Mouse (Mus musculus): Measurements from ENCODE around the gene Slc30a1.

The Slc30a1 gene

GRCm38 (mm10) chr1:191906571-191907430, at the start of gene Slc30a1:
TSS of gene Slc30a1 (plus strand) at chr1:191906767.
- ATAC-seq (ENCODE audit: insufficient number of reproducible peaks, low FRiP score, low TSS enrichment) = peak; percentile 91

DNA sequence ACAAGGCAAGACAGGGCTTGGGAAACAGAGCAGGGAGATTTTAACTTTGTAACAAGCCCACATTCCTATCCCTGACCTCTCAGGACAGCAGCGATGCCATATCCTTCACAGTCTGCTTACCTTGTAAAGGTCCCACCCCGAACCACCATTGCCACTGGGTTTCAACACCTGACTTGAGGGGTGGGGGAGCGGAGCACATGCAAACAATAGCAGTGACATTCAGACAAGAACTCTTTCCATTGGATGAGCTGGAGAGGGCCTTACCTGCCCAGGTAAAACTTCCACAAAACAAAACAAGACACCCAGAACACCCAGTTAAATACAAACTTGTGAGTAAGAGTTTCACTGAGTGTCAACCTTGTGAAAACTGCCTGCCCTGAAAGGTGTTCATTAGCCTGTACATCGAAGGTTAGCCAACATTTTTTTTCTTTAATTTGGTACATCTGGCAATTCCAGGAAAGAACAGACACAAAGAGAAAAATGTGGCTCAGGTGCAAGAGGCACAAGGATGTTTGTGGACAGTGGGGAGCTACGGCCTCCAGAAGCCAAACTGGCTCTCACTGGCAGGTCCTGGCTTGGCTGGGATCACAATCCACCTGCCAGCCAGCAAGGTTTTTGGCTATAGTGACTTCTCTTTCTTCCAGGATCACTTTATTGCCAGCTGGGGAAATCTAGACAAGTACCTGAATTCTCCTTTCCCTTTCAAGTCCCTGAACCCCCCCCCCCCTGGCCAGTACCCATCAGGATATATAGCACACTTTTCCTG, 49.5 kb upstream of the Slc30a1 start:
- no peak for ATAC-seq (ENCODE audit: insufficient number of reproducible peaks, low FRiP score, low TSS enrichment)

DNA sequence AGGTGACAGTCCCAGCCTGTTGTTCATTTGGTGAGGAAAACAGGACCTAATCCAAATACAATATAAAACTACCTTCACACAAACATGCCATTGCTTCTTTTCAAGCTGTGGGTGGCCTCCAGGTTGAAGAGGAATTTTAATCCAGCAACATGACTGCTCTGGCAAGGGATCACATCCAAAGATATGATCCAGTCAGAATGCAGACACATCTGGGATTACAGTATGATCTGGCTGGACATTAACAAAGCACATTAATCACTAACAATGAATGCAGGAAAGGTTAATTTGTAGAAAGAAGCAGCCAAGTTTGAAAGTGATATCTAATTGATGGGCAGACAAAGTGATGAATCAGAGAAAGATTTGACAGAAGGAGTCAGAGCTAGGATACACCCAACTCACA, 48.4 kb upstream of the Slc30a1 start:
- ATAC-seq (ENCODE audit: insufficient number of reproducible peaks, low FRiP score, low TSS enrichment) = no peak

GRCm38 (mm10) chr1:191859847-191860246, 46.7 kb upstream of the Slc30a1 start:
- no peak for ATAC-seq (ENCODE audit: insufficient number of reproducible peaks, low FRiP score, low TSS enrichment)

DNA sequence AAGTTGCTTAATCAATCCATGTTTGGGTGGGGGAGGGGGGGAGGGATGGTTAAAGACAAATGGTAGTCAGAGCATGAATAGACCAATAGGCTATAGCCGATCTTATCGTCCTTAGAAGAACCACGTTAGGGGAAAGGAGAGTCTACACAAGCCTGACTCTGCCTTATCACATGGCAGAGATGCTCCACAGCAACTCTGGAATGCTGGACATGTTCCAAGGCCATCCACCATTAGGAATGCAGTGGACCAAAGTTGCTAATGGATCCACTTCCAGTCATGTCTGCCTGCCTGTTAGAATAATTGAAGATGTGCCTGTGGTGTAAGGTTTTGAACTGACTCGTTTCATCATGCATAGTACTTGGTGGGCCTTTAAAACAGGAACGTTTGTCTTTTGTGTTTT, 45.3 kb upstream of the Slc30a1 start:
- ATAC-seq (ENCODE audit: insufficient number of reproducible peaks, low FRiP score, low TSS enrichment) = no peak

DNA sequence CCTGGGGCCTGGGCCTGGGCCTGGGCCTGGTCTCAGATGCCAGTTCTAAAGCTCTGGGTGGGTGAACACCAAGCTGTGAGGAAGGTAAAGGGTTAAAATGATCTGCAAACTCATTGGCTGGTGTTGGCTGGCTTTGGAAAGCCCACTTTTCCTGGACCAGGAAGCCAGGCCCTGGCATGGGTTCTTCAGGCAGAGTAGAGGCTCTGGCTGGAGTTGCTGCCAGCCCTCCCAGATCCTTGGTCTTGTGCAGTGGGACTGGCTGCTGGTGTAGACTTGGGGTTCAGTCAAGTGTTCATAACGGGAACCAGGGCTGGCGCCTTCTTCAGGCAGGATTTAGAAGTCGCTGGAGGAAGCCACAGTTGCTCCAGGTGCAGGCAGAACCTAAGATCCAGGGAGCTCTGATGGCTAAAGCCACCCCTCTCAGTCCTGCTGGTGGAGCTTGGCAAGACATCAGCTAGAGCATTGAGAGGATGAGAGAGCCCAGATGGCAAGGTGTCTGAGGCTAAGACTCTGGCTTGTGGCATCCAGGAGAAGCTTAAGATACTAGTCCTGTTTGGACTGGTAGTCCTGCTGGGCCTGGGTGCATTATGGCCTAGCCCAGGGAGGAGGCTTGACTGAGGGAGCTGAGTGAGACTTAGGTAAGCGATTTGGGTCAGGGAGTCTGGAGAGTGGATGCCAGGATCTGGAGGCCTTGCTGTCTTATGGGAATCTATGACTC, 42.6 kb upstream of the Slc30a1 start:
- ATAC-seq (ENCODE audit: insufficient number of reproducible peaks, low FRiP score, low TSS enrichment) = no peak

DNA sequence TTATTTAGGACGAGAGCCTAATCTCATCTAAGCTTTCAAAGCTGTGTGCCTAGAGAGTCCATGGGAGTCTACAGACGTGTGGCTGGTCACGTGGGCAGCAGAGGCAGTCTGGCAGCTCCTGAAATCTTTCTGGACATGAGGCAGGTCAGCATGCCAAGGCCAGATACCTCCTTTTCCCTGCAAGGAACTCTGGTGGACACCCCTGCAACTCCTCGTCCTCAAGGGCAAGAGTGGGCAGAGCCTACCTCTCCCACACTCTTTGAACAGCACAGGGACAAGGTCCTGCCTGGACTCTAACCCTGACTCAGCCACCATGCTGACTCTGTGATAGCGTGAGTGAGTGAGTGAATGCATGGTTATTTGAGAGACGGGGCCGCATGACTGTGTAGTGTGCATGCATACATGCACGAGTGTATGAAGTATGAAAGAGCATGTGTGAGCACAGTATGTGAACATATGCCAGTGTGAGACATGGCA, 42.0 kb upstream of the Slc30a1 start:
- no peak for ATAC-seq (ENCODE audit: insufficient number of reproducible peaks, low FRiP score, low TSS enrichment)

DNA sequence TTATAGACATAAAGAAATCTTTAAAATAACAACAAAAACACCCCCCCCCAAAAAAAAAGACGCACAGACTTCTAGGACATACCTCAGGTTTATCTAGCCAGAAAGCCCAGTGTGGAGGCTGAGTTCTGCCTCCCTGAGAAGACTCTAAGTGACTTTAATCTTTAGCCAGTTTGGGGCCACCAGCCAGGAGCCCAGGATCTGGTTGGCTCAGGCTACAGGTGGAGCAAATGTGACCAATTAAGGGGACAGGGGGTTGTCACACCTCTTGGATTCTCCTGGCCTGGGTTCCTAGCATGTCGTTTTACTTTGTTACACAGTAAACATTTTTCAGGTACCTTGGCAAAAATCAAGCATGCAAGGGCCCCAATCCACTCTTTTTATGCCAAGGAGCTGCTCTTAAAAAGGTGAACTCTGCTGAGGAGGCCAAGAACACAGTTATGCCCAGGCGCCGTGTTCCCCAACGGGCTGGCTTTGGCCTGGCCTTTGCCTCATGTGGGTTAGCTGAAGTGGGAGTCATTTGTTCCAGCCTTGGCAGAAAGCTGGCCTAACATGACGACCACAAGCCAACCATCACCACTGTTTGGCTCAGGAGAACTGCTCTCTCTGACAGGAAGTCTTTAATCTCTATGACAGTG, 34.4 kb upstream of the Slc30a1 start:
- ATAC-seq (ENCODE audit: insufficient number of reproducible peaks, low FRiP score, low TSS enrichment) = no peak

DNA sequence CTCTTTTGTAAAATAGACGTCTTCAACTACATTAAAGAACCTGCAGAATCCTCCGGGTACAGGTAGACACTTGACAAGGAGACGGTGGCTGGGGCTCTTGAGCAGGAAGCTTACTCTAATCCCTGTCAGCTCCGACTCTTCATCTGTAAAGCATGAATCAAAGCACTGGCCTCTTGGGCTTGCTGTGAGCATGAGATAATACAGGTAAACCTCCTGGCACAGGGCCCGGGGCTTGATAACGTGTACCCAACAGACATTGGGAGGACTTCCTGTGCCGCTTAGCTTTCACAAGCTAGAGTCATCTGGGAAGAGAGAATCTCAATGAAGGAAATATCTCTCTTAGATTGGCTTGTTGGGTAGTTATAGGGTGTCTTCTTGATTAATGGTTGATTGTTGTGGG, 31.6 kb upstream of the Slc30a1 start:
- no peak for ATAC-seq (ENCODE audit: insufficient number of reproducible peaks, low FRiP score, low TSS enrichment)

GRCm38 (mm10) chr1:191875683-191876305, 30.8 kb upstream of the Slc30a1 start:
- no peak for ATAC-seq (ENCODE audit: insufficient number of reproducible peaks, low FRiP score, low TSS enrichment)

- no peak for ATAC-seq (ENCODE audit: insufficient number of reproducible peaks, low FRiP score, low TSS enrichment)
Observed at GRCm38 (mm10) chr1:191877681-191878080, 28.9 kb upstream of the Slc30a1 start.

DNA sequence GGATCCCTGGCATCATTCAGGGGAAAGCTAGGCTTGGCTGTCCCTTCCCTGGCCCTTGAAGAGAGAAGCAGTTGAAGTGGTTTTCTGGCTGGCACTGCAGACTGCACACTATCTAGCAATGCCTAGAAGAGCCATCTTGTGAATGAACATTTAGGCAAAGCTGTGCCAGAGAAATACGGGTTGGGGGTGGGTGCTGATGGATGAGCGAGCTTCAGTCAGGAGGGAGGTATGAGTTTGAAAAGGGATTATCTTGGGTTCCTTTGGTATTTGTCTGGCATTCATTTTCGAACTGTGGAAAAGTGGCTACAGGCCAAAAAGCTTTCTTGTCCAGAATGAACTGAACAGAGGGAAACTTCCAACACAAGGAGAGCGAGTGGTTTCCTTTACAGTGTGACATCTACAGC, 28.0 kb upstream of the Slc30a1 start:
- ATAC-seq (ENCODE audit: insufficient number of reproducible peaks, low FRiP score, low TSS enrichment) = no peak

GRCm38 (mm10) chr1:191880247-191880646, 26.3 kb upstream of the Slc30a1 start:
- ATAC-seq (ENCODE audit: insufficient number of reproducible peaks, low FRiP score, low TSS enrichment) = no peak

- ATAC-seq (ENCODE audit: insufficient number of reproducible peaks, low FRiP score, low TSS enrichment) = no peak
Observed at GRCm38 (mm10) chr1:191880921-191881609, 25.5 kb upstream of the Slc30a1 start.

GRCm38 (mm10) chr1:191881663-191882062, 24.9 kb upstream of the Slc30a1 start:
- ATAC-seq (ENCODE audit: insufficient number of reproducible peaks, low FRiP score, low TSS enrichment) = no peak

DNA sequence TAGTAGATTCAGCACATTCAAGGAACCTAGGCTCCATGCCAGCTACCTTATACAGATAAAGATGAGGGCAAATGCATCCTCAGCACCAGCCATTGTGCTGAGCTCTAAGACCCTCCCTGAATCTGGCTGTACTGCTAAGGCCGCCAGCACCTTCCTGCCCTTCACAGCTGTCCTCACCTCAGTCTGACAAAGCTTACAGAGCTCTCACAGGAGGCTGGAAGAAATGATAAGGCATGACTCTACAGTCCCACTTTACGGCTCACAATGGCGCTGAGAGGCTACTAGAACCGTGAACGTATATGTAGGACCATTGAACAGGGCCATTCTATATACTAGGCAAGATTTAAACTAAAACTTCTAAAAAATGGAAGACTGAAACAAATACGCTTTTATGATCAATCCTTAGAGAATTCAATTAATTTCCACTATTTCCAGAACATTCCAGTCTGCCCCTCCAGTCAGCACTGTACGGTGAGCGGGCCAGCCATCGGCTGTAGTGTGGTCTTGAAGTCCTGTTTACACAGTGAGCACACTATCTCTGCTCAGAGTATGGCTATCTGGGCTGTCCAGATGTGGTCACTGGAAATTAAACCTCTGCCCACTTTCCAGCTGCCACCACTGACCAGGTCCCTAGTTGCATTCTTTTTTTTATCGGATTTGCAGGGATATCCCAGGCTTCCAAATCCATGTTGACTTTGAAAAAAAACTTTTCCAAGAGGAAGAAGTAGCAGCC, 23.9 kb upstream of the Slc30a1 start:
- ATAC-seq (ENCODE audit: insufficient number of reproducible peaks, low FRiP score, low TSS enrichment) = no peak

- ATAC-seq (ENCODE audit: insufficient number of reproducible peaks, low FRiP score, low TSS enrichment) = no peak
Observed at GRCm38 (mm10) chr1:191883654-191884053, 22.9 kb upstream of the Slc30a1 start.

DNA sequence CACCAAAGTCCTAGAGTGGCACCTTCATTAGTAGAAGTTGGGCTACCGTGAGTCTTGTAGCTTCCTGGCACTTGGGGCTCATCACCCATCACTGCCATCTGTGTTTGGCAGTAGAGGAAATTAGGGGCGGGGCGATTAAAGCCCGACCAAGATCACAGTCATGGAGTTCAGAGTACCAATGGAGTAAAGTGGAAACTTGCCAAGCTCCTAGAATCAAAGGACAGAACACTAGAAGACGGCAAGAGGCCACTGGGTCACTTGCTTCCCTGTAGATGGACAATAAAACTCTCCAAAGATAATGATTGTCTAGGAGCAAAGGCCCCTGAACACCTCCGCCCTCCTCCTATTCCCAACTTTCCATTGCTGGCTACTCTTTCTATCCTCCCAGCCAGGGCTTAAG, 14.7 kb upstream of the Slc30a1 start:
- no peak for ATAC-seq (ENCODE audit: insufficient number of reproducible peaks, low FRiP score, low TSS enrichment)

GRCm38 (mm10) chr1:191894386-191894785, 12.2 kb upstream of the Slc30a1 start:
- no peak for ATAC-seq (ENCODE audit: insufficient number of reproducible peaks, low FRiP score, low TSS enrichment)
